Mouse (Mus musculus): ENCODE measurements around the gene Nrap.
A peak's percentile ranks its signal among the peaks of the same experiment; 100 is the strongest.

GRCm38 (mm10) chr19:56292335-56292734 lies 97.5 kb downstream of the Nrap start:
- TF ChIP-seq POLR2A (IDR thresholded peaks at IDR 0.05; ENCODE audit: low read depth, low read length), result no peak
- TF ChIP-seq CTCF (IDR thresholded peaks at IDR 0.05; ENCODE audit: extremely low read depth, insufficient read length, insufficient replicate concordance, low read depth, low read length), result peak; percentile 10; the same call in 1 of the 2 replicates
